Mouse (Mus musculus) lung, postnatal 0 days (tissue): ENCODE measurements around the gene Fam193a.

Experiments used
- CTCF ChIP-seq: IDR thresholded peaks from 2 replicates; pipeline ENCODE4 v1.5.1; 2016; ENCODE audit warnings: antibody characterized with exemption, mild to moderate bottlenecking
- EP300 ChIP-seq: IDR thresholded peaks from 2 replicates; pipeline ENCODE4 v1.6.1; 2016; ENCODE audit warnings: antibody characterized with exemption, mild to moderate bottlenecking, control low read depth

- TF ChIP-seq CTCF (no peak), EP300 (no peak)
These were observed 96.3 kb downstream of the Fam193a start for GRCm38 (mm10) chr5:34466079-34466478.
